Mouse (Mus musculus) inflammation-experienced regulatory T-cells, adult 6 months (primary cell): ENCODE data around the gene Pemt. TPM values are rescaled to one million over a fixed set of nuclear protein-coding genes. Genes with fewer than 3 reads are reported as not detected.

Experiments used
- ATAC-seq: one replicate; pipeline ENCODE4 v1.8.0; 2017
- polyA plus RNA-seq, 3 experiments: library from polyadenylated mRNA; unstranded; fragments of 100-300 nt; shearing (Covaris generic); gene quantifications; one replicate each; pipeline ENCODE4 v1.2.1; 2017

Pemt gene
- polyA plus RNA-seq, 3 experiments from 2014 or later, result 0.74 to 2.5 (median 1.9) TPM

GRCm38 (mm10) chr11:60056520-60056919, 10.2 kb upstream of the Pemt start:
- no peak for ATAC-seq

GRCm38 (mm10) chr11:60048841-60049240, 2.6 kb upstream of the Pemt start:
- ATAC-seq, result no peak

GRCm38 (mm10) chr11:60045676-60046057, 622 bp downstream of the Pemt start:
- no peak for ATAC-seq

GRCm38 (mm10) chr11:60044777-60045176, 1.5 kb downstream of the Pemt start:
- no peak for ATAC-seq

- no peak for ATAC-seq
These were observed 4.0 kb downstream of the Pemt start for GRCm38 (mm10) chr11:60042277-60042676.

GRCm38 (mm10) chr11:60036537-60037220, 9.6 kb downstream of the Pemt start:
- no peak for ATAC-seq

GRCm38 (mm10) chr11:60034911-60035400, 11.3 kb downstream of the Pemt start:
- no peak for ATAC-seq

- no peak for ATAC-seq
These were observed 12.0 kb downstream of the Pemt start for GRCm38 (mm10) chr11:60034293-60034692.

GRCm38 (mm10) chr11:60032586-60033430, 13.5 kb downstream of the Pemt start:
- peak; percentile 76 for ATAC-seq

GRCm38 (mm10) chr11:60030747-60031331, 15.4 kb downstream of the Pemt start:
- no peak for ATAC-seq

GRCm38 (mm10) chr11:60029976-60030375, 16.3 kb downstream of the Pemt start:
- ATAC-seq, result no peak

GRCm38 (mm10) chr11:60027913-60028875, 18.1 kb downstream of the Pemt start:
- ATAC-seq, result no peak

- peak; percentile 61 for ATAC-seq
These were observed 19.0 kb downstream of the Pemt start for GRCm38 (mm10) chr11:60027272-60027671.

GRCm38 (mm10) chr11:60026166-60026565, 20.1 kb downstream of the Pemt start:
- ATAC-seq, result no peak

- no peak for ATAC-seq
These were observed 25.1 kb downstream of the Pemt start for GRCm38 (mm10) chr11:60021201-60021600.

- ATAC-seq, result no peak
These were observed 29.6 kb downstream of the Pemt start for GRCm38 (mm10) chr11:60016726-60017125.

- ATAC-seq, result no peak
These were observed 34.8 kb downstream of the Pemt start for GRCm38 (mm10) chr11:60011516-60011915.

- ATAC-seq, result no peak
These were observed 36.8 kb downstream of the Pemt start for GRCm38 (mm10) chr11:60009451-60009850.

- ATAC-seq, result no peak
These were observed 40.4 kb downstream of the Pemt start for GRCm38 (mm10) chr11:60005866-60006265.

- no peak for ATAC-seq
These were observed 41.6 kb downstream of the Pemt start for GRCm38 (mm10) chr11:60004716-60005115.

GRCm38 (mm10) chr11:60003811-60004210, 42.5 kb downstream of the Pemt start:
- ATAC-seq, result no peak
